Mouse (Mus musculus): ENCODE results near the gene Pzp. TPM values are rescaled to one million over a fixed set of nuclear protein-coding genes. Genes with fewer than 3 reads are reported as not detected.

The Pzp gene
- polyA plus RNA-seq (2014; fragmentation: Nextera tagmentation; extraction: Ambion mirVana) = 0.43 and 0.77 TPM in 2 replicates

- no peak within 1 kb of the TSS for H3K27ac ChIP-seq (replicated peaks in 1 of 2; ENCODE audit: control insufficient read depth in 1 of 2, insufficient read depth in 1 of 2, low read depth in 2 of 2, low read length in 2 of 2)
- 0 out of 2 replicates have a peak, but pooled peaks cover 6% of the 10 kb centered on the region for H3K9me3 ChIP-seq (ENCODE audit: control insufficient read depth, low read length)
- WGBS = 87% methylated on average over 4 of the region's 4 CpGs
- peaks cover 6 to 18% of the 10 kb centered on the region in 2 experiments for H3K4me1 ChIP-seq (ENCODE audit: control insufficient read depth in 2 of 2, insufficient read depth in 2 of 2, low read length in 2 of 2)
- H3K27me3 ChIP-seq (ENCODE audit: control insufficient read depth, insufficient read depth, low read length) = no peaks in the 10 kb centered on the region
- no peak within 1 kb of the TSS for H3K4me3 ChIP-seq (ENCODE audit: control insufficient read depth in 1 of 2, insufficient read depth in 1 of 2, low read depth in 1 of 2, low read length in 2 of 2)
- no peaks in the 10 kb centered on the region for H3K36me3 ChIP-seq (ENCODE audit: control insufficient read depth, insufficient read depth, low read length)
- no peak for ATAC-seq (ENCODE audit: insufficient number of reproducible peaks, insufficient read depth, low FRiP score, low read depth)
- no peak within 1 kb of the TSS for H3K4me2 ChIP-seq (ENCODE audit: low read length)
- no peak within 1 kb of the TSS for H3K9ac ChIP-seq (ENCODE audit: low read length)
Observed at GRCm38 (mm10) chr6:128526601-128527000, at the start of gene Pzp. Gene Pzp (minus strand): TSS chr6:128526720.

- no peak for ATAC-seq (ENCODE audit: insufficient number of reproducible peaks, insufficient read depth, low FRiP score, low read depth)
- H3K4me3 ChIP-seq (ENCODE audit: control insufficient read depth in 1 of 2, insufficient read depth in 1 of 2, low read depth in 1 of 2, low read length in 2 of 2) = no peak overlapping the region
- 82% methylated on average over 11 of the region's 11 CpGs for WGBS
- H3K27me3 ChIP-seq (ENCODE audit: control insufficient read depth, insufficient read depth, low read length) = no peaks in the 10 kb centered on the region
- no peaks in the 10 kb centered on the region for H3K9me3 ChIP-seq (ENCODE audit: control insufficient read depth, low read length)
- no peak overlapping the region for H3K9ac ChIP-seq (ENCODE audit: low read length)
- no peak overlapping the region for H3K4me2 ChIP-seq (ENCODE audit: low read length)
- H3K4me1 ChIP-seq (ENCODE audit: control insufficient read depth in 2 of 2, insufficient read depth in 2 of 2, low read length in 2 of 2) = no peaks in the 10 kb centered on the region
- H3K36me3 ChIP-seq (ENCODE audit: control insufficient read depth, insufficient read depth, low read length) = no peaks in the 10 kb centered on the region
- no peak overlapping the region for H3K27ac ChIP-seq (replicated peaks in 1 of 2; ENCODE audit: control insufficient read depth in 1 of 2, insufficient read depth in 1 of 2, low read depth in 2 of 2, low read length in 2 of 2)
Observed at GRCm38 (mm10) chr6:128566589-128566988, 40.1 kb upstream of the Pzp start.

- H3K4me1 ChIP-seq (ENCODE audit: control insufficient read depth in 2 of 2, insufficient read depth in 2 of 2, low read length in 2 of 2) = no peaks in the 10 kb centered on the region
- H3K27ac ChIP-seq (replicated peaks in 1 of 2; ENCODE audit: control insufficient read depth in 1 of 2, insufficient read depth in 1 of 2, low read depth in 2 of 2, low read length in 2 of 2) = no peak overlapping the region
- no peak overlapping the region for H3K4me2 ChIP-seq (ENCODE audit: low read length)
- ATAC-seq (ENCODE audit: insufficient number of reproducible peaks, insufficient read depth, low FRiP score, low read depth) = no peak
- no peaks in the 10 kb centered on the region for H3K27me3 ChIP-seq (ENCODE audit: control insufficient read depth, insufficient read depth, low read length)
- no peak overlapping the region for H3K9ac ChIP-seq (ENCODE audit: low read length)
- H3K9me3 ChIP-seq (ENCODE audit: control insufficient read depth, low read length) = no peaks in the 10 kb centered on the region
- H3K4me3 ChIP-seq (ENCODE audit: control insufficient read depth in 1 of 2, insufficient read depth in 1 of 2, low read depth in 1 of 2, low read length in 2 of 2) = no peak overlapping the region
- 76% methylated on average over 7 of the region's 7 CpGs for WGBS
- H3K36me3 ChIP-seq (ENCODE audit: control insufficient read depth, insufficient read depth, low read length) = no peaks in the 10 kb centered on the region
Observed at GRCm38 (mm10) chr6:128554049-128554448, 27.5 kb upstream of the Pzp start.

GRCm38 (mm10) chr6:128549463-128550452 lies 23.2 kb upstream of the Pzp start:
- ATAC-seq (ENCODE audit: insufficient number of reproducible peaks, insufficient read depth, low FRiP score, low read depth) = no peak
- 77% methylated on average over 15 of the region's 15 CpGs for WGBS
- H3K36me3 ChIP-seq (ENCODE audit: control insufficient read depth, insufficient read depth, low read length) = no peaks in the 10 kb centered on the region
- H3K9me3 ChIP-seq (ENCODE audit: control insufficient read depth, low read length) = no peaks in the 10 kb centered on the region
- H3K9ac ChIP-seq (ENCODE audit: low read length) = no peak overlapping the region
- H3K27ac ChIP-seq (replicated peaks in 1 of 2; ENCODE audit: control insufficient read depth in 1 of 2, insufficient read depth in 1 of 2, low read depth in 2 of 2, low read length in 2 of 2) = no peak overlapping the region
- H3K4me1 ChIP-seq (ENCODE audit: control insufficient read depth in 2 of 2, insufficient read depth in 2 of 2, low read length in 2 of 2) = no peaks in the 10 kb centered on the region
- H3K27me3 ChIP-seq (ENCODE audit: control insufficient read depth, insufficient read depth, low read length) = no peaks in the 10 kb centered on the region
- H3K4me3 ChIP-seq (ENCODE audit: control insufficient read depth in 1 of 2, insufficient read depth in 1 of 2, low read depth in 1 of 2, low read length in 2 of 2) = no peak overlapping the region
- H3K4me2 ChIP-seq (ENCODE audit: low read length) = no peak overlapping the region

GRCm38 (mm10) chr6:128548532-128548931 lies 22.0 kb upstream of the Pzp start:
- Histone ChIP-seq H3K9ac (ENCODE audit: low read length) (no peak overlapping the region), H3K27me3 (ENCODE audit: control insufficient read depth, insufficient read depth, low read length) (no peaks in the 10 kb centered on the region), H3K36me3 (ENCODE audit: control insufficient read depth, insufficient read depth, low read length) (no peaks in the 10 kb centered on the region), H3K4me3 (ENCODE audit: control insufficient read depth in 1 of 2, insufficient read depth in 1 of 2, low read depth in 1 of 2, low read length in 2 of 2) (no peak overlapping the region), H3K9me3 (ENCODE audit: control insufficient read depth, low read length) (no peaks in the 10 kb centered on the region), H3K4me1 (ENCODE audit: control insufficient read depth in 2 of 2, insufficient read depth in 2 of 2, low read length in 2 of 2) (no peaks in the 10 kb centered on the region), H3K4me2 (ENCODE audit: low read length) (no peak overlapping the region), H3K27ac (replicated peaks in 1 of 2; ENCODE audit: control insufficient read depth in 1 of 2, insufficient read depth in 1 of 2, low read depth in 2 of 2, low read length in 2 of 2) (no peak overlapping the region)
- no peak for ATAC-seq (ENCODE audit: insufficient number of reproducible peaks, insufficient read depth, low FRiP score, low read depth)
- WGBS = 86% methylated on average over 10 of the region's 10 CpGs

- no peaks in the 10 kb centered on the region for H3K36me3 ChIP-seq (ENCODE audit: control insufficient read depth, insufficient read depth, low read length)
Observed at GRCm38 (mm10) chr6:128545402-128545801, 18.9 kb upstream of the Pzp start.

GRCm38 (mm10) chr6:128543226-128543625 lies 16.7 kb upstream of the Pzp start:
- no peak for ATAC-seq (ENCODE audit: insufficient number of reproducible peaks, insufficient read depth, low FRiP score, low read depth)
- Histone ChIP-seq H3K4me2 (ENCODE audit: low read length) (no peak overlapping the region), H3K36me3 (ENCODE audit: control insufficient read depth, insufficient read depth, low read length) (no peaks in the 10 kb centered on the region), H3K9me3 (ENCODE audit: control insufficient read depth, low read length) (no peaks in the 10 kb centered on the region), H3K4me3 (ENCODE audit: control insufficient read depth in 1 of 2, insufficient read depth in 1 of 2, low read depth in 1 of 2, low read length in 2 of 2) (no peak overlapping the region), H3K4me1 (ENCODE audit: control insufficient read depth in 2 of 2, insufficient read depth in 2 of 2, low read length in 2 of 2) (no peaks in the 10 kb centered on the region), H3K9ac (ENCODE audit: low read length) (no peak overlapping the region), H3K27ac (replicated peaks in 1 of 2; ENCODE audit: control insufficient read depth in 1 of 2, insufficient read depth in 1 of 2, low read depth in 2 of 2, low read length in 2 of 2) (no peak overlapping the region), H3K27me3 (ENCODE audit: control insufficient read depth, insufficient read depth, low read length) (no peaks in the 10 kb centered on the region)
- 69% methylated on average over 13 of the region's 13 CpGs for WGBS

More at GRCm38 (mm10) chr6:128545402-128545801, 18.9 kb upstream of the Pzp start:
- ATAC-seq (ENCODE audit: insufficient number of reproducible peaks, insufficient read depth, low FRiP score, low read depth) = no peak
- no peaks in the 10 kb centered on the region for H3K9me3 ChIP-seq (ENCODE audit: control insufficient read depth, low read length)
- WGBS = 72% methylated on average over 4 of the region's 4 CpGs
- H3K4me1 ChIP-seq (ENCODE audit: control insufficient read depth in 2 of 2, insufficient read depth in 2 of 2, low read length in 2 of 2) = no peaks in the 10 kb centered on the region
- H3K27me3 ChIP-seq (ENCODE audit: control insufficient read depth, insufficient read depth, low read length) = no peaks in the 10 kb centered on the region
- H3K27ac ChIP-seq (replicated peaks in 1 of 2; ENCODE audit: control insufficient read depth in 1 of 2, insufficient read depth in 1 of 2, low read depth in 2 of 2, low read length in 2 of 2) = no peak overlapping the region
- no peak overlapping the region for H3K9ac ChIP-seq (ENCODE audit: low read length)
- H3K4me2 ChIP-seq (ENCODE audit: low read length) = no peak overlapping the region
- H3K4me3 ChIP-seq (ENCODE audit: control insufficient read depth in 1 of 2, insufficient read depth in 1 of 2, low read depth in 1 of 2, low read length in 2 of 2) = no peak overlapping the region
